Mouse (Mus musculus): ENCODE data around the gene Gm10642.

Gene Gm10642

GRCm38 (mm10) chr9:70673656-70674055 lies 17.6 kb downstream of the Gm10642 start:
- no peak for DNase-seq

DNA sequence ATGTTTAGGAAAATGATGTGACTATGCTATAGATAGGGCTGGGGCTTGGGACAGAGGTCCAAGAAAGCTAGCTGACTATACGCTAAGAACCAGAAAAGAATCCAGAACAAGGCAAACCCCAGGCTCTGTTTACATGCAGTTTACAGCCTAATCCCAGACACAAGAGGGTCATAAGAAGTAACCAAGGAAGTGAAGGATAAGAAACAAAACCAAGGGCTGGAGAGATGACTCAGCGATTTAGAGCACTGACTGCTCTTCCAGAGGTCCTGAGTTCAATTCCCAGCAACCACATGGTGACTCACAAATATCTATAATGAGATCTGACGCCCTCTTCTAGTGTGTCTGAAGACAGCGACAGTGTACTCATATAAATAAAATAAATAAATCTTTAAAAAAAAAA lies 19.1 kb downstream of the Gm10642 start:
- DNase-seq, result no peak

DNA sequence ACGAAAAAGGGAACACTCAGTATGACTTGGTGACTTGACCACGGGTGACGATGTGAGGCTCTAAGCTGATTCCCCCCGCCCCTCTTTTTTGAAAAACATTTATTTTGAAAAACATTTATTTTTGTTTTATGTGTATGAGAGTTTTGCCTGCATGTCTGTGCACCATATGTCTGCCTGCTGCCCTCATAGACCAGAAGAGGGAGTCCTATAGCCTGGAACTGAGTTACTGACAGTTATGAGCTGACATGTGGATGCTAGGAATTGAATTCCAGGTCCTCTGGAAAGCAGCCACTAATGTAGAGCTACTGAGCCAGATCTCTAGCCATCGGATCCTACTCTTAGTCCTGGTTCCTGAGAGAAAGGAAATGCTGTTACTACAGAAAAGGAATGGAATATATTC lies 19.9 kb downstream of the Gm10642 start:
- no peak for DNase-seq

- DNase-seq, result peak; percentile 97 to 98
Measured at GRCm38 (mm10) chr9:70678682-70679131, 22.7 kb downstream of the Gm10642 start, which contains the start of gene Adam10. Gene Adam10, plus strand, starts transcription at chr9:70678997.

DNA sequence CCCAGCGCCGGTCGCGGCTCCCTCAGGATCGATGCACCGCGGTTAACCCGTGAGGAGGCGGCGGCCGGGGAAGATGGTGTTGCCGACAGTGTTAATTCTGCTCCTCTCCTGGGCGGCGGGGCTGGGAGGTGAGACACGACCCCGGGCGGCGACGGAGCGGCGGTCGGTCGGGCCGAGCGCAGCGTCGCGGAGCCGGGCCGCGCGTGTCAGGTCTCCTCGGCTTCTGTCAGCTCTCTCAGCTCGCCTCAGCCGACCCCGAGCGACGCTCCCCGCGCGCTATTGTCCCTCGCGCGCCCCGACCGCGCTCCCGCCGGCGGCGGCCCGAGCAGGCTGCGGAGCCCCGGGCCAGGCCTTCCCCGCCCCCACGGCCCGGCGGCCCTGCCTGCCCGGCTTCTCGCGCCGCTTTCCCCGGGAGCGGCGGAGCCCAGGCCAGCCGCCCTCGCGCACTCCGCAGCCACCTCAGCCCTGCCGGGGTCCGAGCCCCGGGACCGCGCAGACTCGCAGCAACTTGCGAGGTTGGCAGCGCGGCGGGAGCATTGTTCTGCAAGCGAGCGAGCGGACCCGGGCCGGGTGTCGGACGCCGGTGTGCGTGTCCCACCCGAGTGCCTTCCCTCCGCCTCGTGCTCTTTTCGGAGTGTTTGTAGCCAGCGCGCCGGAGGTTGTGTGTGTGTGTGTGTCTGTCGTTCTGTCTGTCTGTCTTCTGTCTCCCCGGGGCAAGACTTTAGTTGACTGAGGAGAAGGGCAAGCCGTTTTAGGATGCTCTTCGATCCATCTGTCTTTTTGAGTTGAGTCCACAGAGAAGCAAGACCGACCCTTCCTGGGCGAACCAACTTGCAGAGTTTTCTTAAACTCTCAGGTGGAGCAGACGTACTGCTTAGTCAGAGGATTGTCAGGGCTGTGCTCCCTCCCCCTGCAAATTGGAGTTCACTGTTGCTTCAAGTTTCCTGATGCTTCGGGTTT lies 23.4 kb downstream of the Gm10642 start:
- peak; percentile 58 to 66 for DNase-seq

GRCm38 (mm10) chr9:70682202-70682601 lies 26.2 kb downstream of the Gm10642 start:
- no peak for DNase-seq

DNA sequence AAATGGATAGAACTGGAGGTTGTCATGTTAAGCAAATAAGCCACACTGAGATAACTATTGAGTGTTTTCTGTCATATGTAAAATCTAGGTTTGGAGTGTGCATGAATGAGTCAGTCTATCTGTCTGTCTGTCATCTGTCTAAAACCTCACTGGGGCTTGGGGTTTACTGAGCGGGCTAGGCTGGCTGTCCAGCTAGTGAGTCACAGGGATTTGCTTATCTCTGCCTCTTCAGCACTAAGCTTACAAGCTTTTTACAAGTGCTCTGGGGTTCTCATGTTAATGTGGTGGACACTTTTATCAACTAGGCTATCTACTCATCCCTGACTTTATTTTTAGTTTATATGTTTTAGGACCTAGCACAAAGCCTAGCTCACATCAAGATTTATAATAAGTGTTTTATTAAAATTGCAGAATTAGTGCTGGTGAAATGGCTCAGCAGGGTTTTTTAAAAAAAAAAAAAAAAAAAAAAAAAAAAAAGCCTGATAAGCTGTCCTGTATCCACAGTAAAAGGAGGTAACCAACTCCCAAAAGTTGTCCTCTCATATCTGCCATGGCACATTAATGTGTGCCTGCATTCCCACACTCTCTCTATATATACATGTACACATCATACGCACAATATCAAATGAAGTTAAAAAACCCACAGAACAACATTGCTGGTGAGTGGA lies 32.4 kb downstream of the Gm10642 start:
- DNase-seq, result no peak

DNA sequence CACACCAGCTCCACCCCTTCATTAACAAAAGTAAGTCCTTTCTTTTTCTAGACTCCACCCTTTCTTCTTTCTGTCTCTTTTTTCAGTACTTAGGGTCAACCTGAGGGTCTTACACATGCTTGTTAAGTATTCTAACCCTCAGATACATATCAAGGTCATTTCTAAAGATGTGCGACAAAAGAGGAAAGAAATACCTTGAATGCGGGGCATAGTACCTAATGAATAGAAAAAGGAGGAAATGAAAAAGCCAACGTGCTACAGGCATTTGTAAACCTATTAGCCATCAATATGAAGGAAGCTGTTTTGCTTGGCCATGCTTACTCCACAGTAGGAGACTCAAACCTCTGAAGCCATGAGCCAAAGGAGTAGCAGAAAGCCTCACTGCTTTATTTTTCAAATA lies 33.9 kb downstream of the Gm10642 start:
- peak in 1 of 2 experiments; percentile 12 for DNase-seq

DNA sequence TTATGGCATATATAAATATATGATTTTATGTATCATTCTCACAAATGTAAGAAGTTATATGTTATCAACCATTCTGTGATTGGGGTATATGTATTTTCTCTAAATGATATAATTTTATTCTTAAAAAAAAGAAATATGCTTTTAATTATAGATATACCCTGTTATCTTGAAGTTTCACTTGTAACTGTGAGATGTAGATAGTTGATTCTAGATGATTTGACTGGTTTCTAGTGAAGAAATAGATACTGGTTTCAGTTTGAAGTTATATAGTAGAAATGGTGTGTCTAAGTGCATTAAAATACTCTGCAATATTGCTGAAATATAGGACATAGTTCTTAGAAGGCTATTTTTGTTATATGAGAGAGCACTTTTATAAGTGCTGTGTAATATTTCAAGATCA lies 34.5 kb downstream of the Gm10642 start:
- no peak for DNase-seq

DNA sequence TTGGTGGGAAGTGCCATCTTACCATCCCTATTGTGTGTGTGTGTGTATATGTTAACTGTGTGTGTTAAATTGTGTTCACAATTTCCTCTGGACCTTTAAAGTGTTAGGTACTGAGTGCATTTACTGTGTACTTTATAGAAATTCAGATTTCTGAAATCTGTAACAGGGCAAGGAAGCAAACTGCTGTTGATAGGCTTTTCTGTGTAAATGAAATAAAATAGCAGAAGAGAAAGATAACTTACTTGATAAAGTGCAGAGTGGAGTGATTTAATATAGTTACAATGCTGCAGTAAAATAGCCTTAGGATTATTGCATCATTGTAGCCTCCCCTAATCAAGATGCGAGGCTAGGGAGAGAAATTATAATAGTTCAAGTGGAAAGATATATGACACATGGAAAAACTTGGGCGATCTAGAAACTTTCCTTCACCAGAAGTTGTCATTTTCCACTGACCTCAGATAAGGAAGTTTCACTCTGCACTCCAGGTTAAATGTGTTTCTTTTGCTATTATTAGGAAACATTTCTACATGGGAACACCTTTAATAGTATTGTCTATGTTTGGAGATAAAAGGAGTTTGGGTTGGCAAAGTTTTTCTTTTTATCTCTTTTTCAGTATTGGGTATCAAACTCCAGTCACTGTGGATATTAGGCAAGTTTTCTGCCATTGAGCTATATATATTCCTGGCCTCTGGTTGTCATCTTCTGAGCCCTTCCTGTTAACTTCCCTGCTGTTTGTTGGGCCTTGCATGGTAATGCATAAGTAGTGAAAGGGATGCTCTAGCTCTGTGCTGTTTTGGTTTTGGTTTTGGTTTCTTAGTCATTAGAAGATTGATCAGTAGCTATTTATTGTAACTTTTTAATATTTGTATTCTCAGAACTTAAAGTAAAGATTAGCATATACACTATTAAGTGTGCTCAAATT lies 36.0 kb downstream of the Gm10642 start:
- DNase-seq, result no peak

- no peak for DNase-seq
Measured at GRCm38 (mm10) chr9:70695723-70696122, 39.7 kb downstream of the Gm10642 start.

DNA sequence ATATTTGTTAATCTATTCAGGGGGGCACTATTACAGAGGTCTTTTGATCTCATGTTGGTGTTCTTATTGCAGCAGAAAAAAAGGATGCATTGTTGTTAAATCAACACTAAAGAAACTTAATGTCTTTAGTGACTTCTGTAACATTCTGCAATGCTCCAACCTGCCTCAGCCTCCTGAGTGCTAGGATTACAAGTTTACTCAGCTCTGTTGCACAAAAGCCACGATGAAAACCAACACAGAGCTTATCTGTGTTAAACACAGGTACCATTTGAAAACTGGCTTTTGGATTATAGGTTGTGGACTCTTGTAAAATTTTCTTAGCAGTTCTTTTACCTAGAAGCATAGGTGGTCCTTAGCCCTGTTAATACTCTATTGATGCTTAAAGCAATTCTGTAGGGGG lies 42.0 kb downstream of the Gm10642 start:
- DNase-seq, result no peak

- no peak for DNase-seq
Measured at GRCm38 (mm10) chr9:70703597-70704203, 47.6 kb downstream of the Gm10642 start.

DNA sequence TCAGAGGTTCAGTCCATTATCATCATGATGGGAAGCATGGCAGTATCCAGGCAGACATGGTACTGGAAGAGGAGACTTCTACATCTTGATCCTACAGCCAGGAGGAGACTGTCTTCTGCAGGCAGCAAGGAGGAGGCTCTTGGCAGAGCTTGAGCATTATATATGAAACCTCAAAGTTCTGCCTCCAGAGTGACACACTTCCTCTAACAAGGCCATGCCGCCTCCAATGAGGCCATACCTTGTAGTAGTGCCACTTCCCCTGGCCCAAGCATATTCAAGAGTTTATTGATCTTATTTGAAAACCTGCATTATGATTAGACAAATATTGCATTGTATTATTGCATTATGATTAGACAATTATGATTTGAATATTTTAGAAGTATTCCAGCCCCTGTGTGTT lies 50.4 kb downstream of the Gm10642 start:
- DNase-seq, result no peak

Measured in B cell, adult 2 months (primary cell).